Mouse (Mus musculus) thymus, postnatal 25 days (tissue): Measurements from ENCODE around the gene Grid1.

Experiments
- DNase-seq: peaks from one replicate; pipeline ENCODE4 v3.0.0; 2022

The Grid1 gene

DNA sequence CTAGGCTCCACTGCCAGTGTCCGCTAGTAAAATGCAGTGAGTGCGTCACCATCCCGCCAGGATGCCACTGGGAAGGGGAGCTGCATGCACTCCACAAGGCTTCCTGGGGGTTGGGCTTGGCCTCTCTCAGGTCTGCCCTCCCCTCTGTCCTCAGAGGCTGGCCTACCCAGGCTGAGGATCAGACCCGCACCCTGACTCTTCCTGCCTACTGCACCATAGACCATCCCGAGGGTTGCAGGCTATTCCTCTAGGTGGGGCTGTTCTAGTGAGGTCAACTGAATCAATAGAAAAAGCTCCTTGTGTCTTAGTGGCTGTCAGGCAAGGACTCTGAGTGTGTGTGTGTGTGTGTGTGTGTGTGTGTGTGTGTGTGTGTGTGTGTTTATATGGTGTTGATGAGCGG lies 19.1 kb downstream of the Grid1 start:
- DNase-seq = no peak

- DNase-seq = no peak
Measured at GRCm38 (mm10) chr14:34839898-34840297, 20.0 kb downstream of the Grid1 start.

DNA sequence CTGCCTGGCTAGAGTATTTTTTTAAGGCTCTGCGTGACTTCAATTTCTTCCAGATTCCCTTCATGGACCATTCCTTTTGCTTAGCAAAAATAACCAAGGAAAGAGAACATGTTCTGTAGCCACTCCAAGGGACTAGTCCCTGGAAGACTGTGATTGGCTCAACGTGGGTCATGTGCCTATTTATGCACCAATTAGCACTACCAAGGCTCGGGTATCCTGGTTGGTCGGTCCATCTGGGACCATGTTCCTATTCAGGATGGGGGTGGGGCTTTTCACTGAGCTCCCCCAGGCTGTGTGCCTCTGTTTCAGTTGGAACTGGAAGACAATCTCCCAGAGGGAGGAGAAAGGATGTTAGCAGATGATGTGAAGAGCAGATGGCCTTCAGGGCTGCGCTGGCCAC lies 23.7 kb downstream of the Grid1 start:
- no peak for DNase-seq

GRCm38 (mm10) chr14:34844166-34844565 lies 24.3 kb downstream of the Grid1 start:
- no peak for DNase-seq

GRCm38 (mm10) chr14:34846799-34847198 lies 26.9 kb downstream of the Grid1 start:
- DNase-seq = no peak

GRCm38 (mm10) chr14:34847625-34848024 lies 27.7 kb downstream of the Grid1 start:
- no peak for DNase-seq

GRCm38 (mm10) chr14:34860891-34861780 lies 41.2 kb downstream of the Grid1 start:
- no peak for DNase-seq

DNA sequence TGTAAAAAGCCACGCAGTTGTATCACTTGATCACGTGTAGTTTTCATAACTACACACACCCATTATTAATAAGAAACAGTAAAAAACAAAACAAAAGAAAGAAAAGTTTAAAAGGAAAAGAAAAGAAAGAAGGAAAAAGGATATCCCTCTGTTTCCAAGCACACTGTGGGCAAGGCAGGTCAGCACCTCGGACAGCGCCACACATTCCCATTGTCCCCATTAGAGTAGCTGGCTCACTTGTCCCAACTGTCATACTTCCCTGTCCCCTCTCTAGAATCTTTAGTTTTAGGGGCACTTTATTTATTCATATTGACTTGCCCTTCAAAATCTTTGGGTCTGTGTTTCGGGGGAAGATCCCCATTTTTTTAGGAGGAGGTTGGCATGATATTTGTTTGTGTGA lies 47.4 kb downstream of the Grid1 start:
- DNase-seq = no peak

DNA sequence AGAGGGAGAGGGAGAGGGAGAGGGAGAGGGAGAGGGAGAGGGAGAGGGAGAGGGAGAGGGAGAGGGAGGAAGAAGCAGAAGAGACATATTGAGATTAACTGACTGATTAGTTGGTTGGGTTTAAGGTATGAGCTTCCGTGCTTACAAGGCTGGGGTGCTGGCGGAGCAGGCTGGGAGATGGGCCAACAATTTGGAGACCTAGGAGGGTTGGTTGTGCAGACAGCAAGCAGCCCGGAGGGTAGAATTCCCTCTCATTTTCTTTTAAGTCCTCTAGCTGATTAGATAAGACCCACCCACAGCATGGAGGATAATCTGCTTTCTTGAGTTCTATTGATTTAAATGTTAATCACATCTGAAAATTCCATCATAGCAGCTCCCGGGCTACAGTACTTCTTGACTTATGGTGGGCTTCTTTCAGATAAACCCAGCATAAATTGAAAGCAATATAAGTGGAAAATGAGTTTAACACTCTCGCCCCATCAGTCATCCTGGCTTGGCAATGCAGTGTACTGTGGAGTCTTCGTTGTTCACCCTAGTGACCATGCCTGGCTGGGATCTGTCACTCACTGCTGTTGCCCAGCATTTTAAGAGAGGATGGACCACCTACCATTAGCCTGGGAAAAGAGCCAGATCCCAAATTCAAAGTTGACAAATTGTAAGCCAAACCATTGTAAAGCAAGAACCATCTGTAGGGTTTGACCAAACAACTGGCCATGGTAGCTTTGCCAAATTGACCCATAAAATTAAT lies 48.8 kb downstream of the Grid1 start:
- no peak for DNase-seq

- no peak for DNase-seq
Measured at GRCm38 (mm10) chr14:34879996-34880395, 60.1 kb downstream of the Grid1 start.

DNA sequence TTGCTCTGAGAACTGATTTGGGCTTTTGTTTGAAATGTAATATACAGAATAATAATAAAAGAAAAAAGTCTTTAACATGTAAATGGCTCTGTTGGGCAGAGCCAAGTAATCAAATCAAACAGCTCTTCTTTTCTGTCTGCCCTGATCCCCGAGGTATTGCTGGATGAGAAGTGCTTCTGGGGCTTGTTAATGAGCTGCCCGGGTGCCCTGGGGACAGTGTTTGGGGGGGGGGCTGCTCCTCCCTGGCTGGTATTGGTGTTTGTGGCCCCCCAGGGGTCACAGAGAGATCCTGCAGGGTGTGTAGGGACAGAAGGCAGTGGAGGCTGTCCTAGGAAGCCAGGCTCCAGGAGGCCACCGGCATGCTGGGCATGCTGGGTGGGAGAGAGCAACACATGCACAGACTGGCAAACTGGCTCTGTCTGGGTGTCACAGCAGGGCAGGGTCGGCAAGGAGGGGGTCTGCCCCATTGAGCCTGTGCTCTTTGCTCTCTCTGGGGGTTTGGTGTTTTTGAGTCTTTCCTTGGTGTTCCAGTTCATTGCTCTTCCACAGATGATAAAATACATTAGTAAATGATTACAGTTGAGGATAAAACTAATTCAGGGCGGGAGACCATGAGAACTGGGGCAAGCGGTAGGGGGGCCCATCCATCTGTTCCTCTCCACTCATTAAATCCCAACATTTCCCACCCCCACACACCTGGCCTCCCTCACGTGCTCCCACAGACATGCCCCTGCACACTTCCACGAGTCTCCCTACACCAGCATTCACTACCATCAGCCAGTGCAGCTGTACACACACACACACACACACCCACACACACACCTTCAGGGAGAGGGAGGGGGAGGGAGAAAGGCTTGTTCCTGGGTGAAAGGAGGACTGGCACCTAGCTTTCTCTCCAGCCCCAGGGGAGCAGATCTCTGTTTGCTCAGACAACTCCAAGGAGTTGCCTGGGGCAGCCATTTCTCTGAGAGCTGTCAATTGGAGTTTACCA lies 60.8 kb downstream of the Grid1 start:
- DNase-seq = no peak

- DNase-seq = no peak
Measured at GRCm38 (mm10) chr14:34884194-34884593, 64.3 kb downstream of the Grid1 start.

DNA sequence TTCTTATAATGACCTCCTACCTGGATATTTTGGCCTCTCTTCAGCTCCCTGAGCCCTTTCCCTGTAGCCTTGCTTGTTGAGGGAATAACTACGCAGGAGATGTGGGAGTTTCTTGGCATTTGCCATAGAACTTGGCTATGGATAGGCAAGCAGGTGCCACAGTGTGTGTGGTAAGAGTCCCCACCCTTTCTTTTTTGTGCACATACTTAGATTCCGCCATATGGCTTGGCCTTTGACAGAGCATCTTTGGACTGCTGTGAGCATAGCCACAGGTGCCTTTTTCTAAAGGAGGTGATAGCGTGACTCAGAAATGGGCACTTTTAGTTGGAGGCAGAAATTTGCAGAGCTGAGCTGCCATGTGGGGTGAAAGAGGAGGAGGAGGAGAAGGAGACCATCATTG lies 64.7 kb downstream of the Grid1 start:
- no peak for DNase-seq

DNA sequence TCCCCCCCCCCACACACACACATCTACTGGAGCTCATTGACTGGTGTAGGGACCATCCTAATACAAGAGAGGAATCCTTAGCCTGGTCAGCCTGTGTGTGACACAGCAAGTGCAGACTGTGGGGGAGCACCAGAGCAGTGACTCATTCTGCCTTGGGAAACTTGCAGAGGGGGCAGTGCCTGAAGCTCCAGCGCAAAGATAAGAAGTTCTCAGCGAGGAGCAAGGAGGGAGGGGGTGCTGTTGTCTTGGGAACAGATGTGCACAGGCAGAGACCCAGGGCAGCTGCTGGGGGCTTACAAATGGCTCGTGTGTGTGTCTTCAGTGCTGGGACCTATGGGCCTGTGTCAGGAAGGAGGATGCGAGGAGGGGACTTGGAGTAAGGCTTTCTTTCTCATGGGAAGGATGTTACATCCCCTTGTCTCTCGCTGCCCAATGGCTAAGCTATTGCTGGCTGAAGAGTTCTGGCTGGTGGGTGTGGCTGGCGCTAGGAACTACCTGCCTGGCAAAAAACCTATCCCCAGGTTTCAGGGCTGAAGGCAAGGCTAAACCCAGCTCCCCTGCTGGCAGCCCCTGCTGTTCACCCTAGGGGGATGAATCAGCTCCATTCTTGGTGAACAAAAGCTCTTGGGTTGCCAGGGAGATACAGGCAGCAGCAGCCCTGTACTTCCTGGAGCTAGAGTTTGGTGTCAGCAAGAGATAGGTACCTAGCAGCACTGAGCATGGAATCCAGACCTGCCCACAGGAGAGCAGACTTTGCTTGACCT lies 72.0 kb downstream of the Grid1 start:
- DNase-seq = no peak

DNA sequence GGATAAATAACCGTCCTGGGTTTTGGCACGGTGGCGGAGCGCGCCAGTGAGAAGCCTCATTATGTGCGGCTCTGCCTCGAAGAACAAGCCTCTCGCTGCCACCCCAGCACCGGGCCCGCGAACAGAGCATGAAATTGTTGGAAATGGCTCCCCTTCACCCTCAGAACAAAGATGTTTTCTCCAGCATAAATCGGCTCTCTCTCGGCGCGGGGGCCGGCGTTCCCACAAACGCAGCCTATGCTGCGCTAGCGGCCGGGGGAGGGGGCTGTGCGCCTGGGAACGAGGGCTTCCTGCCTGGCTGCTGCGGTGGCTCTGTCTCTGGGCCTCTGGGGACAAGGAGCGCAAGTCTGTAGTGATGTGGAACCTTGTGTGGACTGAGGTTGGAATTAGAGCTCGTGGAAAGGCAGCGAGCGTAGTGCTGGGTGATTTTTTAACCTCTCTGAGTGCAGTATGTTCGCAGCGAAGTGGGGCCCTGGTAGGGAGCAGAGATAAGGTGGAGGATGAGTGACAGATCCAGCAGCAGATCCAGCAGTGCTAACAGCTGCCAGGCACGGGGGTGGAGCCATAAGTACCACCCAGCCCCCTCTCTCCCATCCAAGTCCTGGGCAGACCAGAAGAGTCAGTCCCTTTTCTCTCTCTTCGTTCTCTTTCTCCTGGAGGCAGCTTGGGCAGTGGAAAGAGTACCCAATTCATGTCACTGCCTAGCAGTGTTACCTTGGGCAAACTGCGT lies 76.5 kb downstream of the Grid1 start:
- DNase-seq = no peak

GRCm38 (mm10) chr14:34903854-34904253 lies 83.9 kb downstream of the Grid1 start:
- DNase-seq = no peak

- DNase-seq = no peak
Measured at GRCm38 (mm10) chr14:34905697-34906096, 85.8 kb downstream of the Grid1 start.

GRCm38 (mm10) chr14:34908366-34908765 lies 88.5 kb downstream of the Grid1 start:
- no peak for DNase-seq

GRCm38 (mm10) chr14:34908804-34909203 lies 88.9 kb downstream of the Grid1 start:
- DNase-seq = no peak

DNA sequence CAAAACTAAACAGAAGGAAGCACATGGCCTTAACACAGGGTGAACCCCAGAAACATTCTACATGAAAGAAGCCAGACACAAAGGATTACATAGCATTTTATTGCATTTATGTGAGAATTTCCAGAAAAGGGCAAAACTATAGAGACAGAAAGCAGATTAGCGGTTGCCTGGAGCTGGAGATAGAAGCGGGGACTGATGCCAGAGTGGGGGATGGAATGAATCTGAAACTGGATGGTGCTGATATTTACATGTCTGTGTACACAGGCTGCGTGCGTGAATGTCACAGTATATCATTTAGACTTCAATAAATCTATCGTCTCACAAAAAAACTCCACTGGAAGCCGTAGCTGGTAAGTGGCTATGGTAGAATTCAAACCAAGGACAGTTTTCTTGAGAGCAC lies 96.4 kb downstream of the Grid1 start:
- DNase-seq = no peak

DNA sequence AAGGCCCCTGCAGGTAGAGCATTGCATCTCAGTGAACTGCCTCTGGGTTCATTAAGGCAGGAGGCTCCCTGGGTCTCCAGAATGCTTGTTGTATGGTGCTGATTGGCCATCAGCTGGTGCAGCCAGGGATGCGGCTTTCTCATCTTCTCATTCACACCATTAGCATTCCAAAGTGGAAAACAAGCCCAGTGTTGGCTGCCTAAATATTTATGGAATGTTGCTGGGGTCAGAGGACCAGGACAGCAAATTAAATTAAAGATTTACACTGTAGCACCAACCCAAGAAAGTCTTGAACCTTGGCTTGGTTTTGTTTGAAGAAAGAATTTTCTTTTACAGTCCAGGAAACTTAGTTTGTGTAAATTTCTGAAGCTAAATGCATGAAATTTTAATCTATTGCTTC lies 97.2 kb downstream of the Grid1 start:
- no peak for DNase-seq
